ENCODE assay signal across 9 mouse cellular contexts in the genomic region with DNA sequence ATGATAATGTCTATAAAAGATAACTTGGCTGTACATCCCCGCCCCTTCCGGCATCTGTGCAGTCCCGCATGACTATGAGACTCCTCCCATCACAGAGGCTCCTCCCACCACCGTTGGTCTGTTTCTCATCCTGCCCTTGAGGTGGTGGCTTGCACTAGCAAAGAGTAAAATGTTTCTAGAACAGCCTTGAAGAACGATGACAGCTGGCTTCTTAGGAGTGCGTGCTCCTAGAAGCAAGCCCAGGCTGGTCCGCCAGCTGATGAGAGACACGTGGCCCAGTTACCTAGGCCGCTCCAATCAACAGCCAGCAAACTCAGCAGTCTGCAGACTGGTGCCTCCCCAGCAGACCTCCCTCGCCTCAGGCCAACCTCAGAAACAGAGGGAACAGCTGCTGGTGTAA. TPM values are rescaled to one million over a fixed set of nuclear protein-coding genes. Genes with fewer than 3 reads are reported as not detected.
A peak's percentile ranks its signal among the peaks of the same experiment; 100 is the strongest.
DNase-seq lines count a peak whose midpoint lies in the region; ATAC-seq and TF ChIP-seq lines count a peak whose summit lies in the region.
"Had no signal": no experiment of that assay in that cellular context is flagged by ENCODE, and none has a peak within 500 bp of the region (broad histone marks: within the 10 kb centered on the region; RNA-seq: fewer than 3 reads in every experiment).

No protein-coding gene starts in this region.

- no peak for TF ChIP-seq CTCF in E14TG2a.4 (conservative IDR thresholded peaks at IDR 0.05; ENCODE audit: low read length)
- no peak for TF ChIP-seq CTCF in brain, embryonic 14.5 days (IDR thresholded peaks at IDR 0.05; ENCODE audit: borderline replicate concordance, extremely low read depth, insufficient read depth, insufficient read length)

- H3K9ac ChIP-seq in kidney, embryonic 16.5 days (replicated peaks; ENCODE audit: low read length) = no peak overlapping the region
- no peak overlapping the region for H3K9ac ChIP-seq in limb, embryonic 15.5 days
- H3K9ac ChIP-seq in liver, embryonic 11.5 days (ENCODE audit: low read depth, low read length) = no peak overlapping the region

- peak; percentile 23; the same call in 1 of the 2 replicates for ATAC-seq in kidney, embryonic 16.5 days (ENCODE audit: low FRiP score, low TSS enrichment)
- ATAC-seq in limb, embryonic 15.5 days (ENCODE audit: insufficient number of reproducible peaks, low FRiP score, low TSS enrichment, low read depth) = peak; percentile 70; the same call in 1 of the 2 replicates
- no peak for ATAC-seq in erythroid progenitor cell, adult 5-6 weeks (replicated peaks; ENCODE audit: low FRiP score, poor library complexity, severe bottlenecking)
- no peak for ATAC-seq in liver, embryonic 11.5 days (replicated peaks; ENCODE audit: low FRiP score)

- H3K27me3 ChIP-seq in kidney, embryonic 16.5 days (ENCODE audit: insufficient read depth, low read length) = no peaks in the 10 kb centered on the region
- peaks cover 8% of the 10 kb centered on the region; the same call in 1 of the 2 replicates for H3K27me3 ChIP-seq in E14TG2a.4 (ENCODE audit: insufficient read depth, low read length)
- H3K27me3 ChIP-seq in limb, embryonic 15.5 days = no peaks in the 10 kb centered on the region
- 0 out of 2 replicates have a peak, but pooled peaks cover 2% of the 10 kb centered on the region for H3K27me3 ChIP-seq in liver, embryonic 11.5 days (replicated peaks; ENCODE audit: control insufficient read depth, insufficient read depth, low read length)

- H3K4me1 ChIP-seq in kidney, embryonic 16.5 days (ENCODE audit: insufficient read depth, low read length) = no peaks in the 10 kb centered on the region
- peaks cover 34% of the 10 kb centered on the region for H3K4me1 ChIP-seq in E14TG2a.4 (replicated peaks; ENCODE audit: low read depth, low read length)
- peaks cover 6% of the 10 kb centered on the region; the same call in 1 of the 2 replicates for H3K4me1 ChIP-seq in limb, embryonic 15.5 days
- H3K4me1 ChIP-seq in liver, embryonic 11.5 days (replicated peaks; ENCODE audit: control insufficient read depth, insufficient read depth, low read length) = peaks cover 3% of the 10 kb centered on the region; the same call in 1 of the 2 replicates

- H3K36me3 ChIP-seq in kidney, embryonic 16.5 days (ENCODE audit: insufficient read depth, low read length) = no peaks in the 10 kb centered on the region
- no peaks in the 10 kb centered on the region for H3K36me3 ChIP-seq in E14TG2a.4 (ENCODE audit: insufficient read depth, low read length)
- no peaks in the 10 kb centered on the region for H3K36me3 ChIP-seq in limb, embryonic 15.5 days
- no peaks in the 10 kb centered on the region for H3K36me3 ChIP-seq in liver, embryonic 11.5 days (ENCODE audit: control insufficient read depth, insufficient read depth, low read length)

- no peak for DNase-seq in kidney, adult 11 months
- DNase-seq in brain, embryonic 14.5 days (ENCODE audit: low read depth) = peak; percentile 51
- no peak for DNase-seq in right cerebral cortex, postnatal 4 days
- DNase-seq in liver, embryonic 11.5 days (ENCODE audit: low spot score) = no peak

- WGBS in kidney, embryonic 16.5 days = 40% methylated on average over 10 of the region's 10 CpGs
- WGBS in limb, embryonic 15.5 days = 27% methylated on average over 10 of the region's 10 CpGs
- 33% methylated on average over 10 of the region's 10 CpGs for WGBS in liver, embryonic 11.5 days

- H3K27ac ChIP-seq in kidney, embryonic 16.5 days (ENCODE audit: low read length) = no peak overlapping the region
- no peak overlapping the region for H3K27ac ChIP-seq in limb, embryonic 15.5 days
- H3K27ac ChIP-seq in liver, embryonic 11.5 days (ENCODE audit: low read depth, low read length) = no peak overlapping the region

- no peak overlapping the region for H3K4me2 ChIP-seq in kidney, embryonic 16.5 days (replicated peaks; ENCODE audit: low read depth, low read length)
- H3K4me2 ChIP-seq in limb, embryonic 15.5 days = no peak overlapping the region
- no peak overlapping the region for H3K4me2 ChIP-seq in liver, embryonic 11.5 days

- H3K9me3 ChIP-seq in kidney, embryonic 16.5 days (ENCODE audit: low read length) = no peaks in the 10 kb centered on the region
- H3K9me3 ChIP-seq in E14TG2a.4 (ENCODE audit: low read length) = no peaks in the 10 kb centered on the region
- H3K9me3 ChIP-seq in limb, embryonic 15.5 days = no peaks in the 10 kb centered on the region
- H3K9me3 ChIP-seq in liver, embryonic 11.5 days (ENCODE audit: control insufficient read depth, low read length) = no peaks in the 10 kb centered on the region

- TF ChIP-seq POLR2A in brain, embryonic 14.5 days (IDR thresholded peaks at IDR 0.05; ENCODE audit: borderline replicate concordance, extremely low read depth, insufficient read depth, insufficient read length, poor library complexity, severe bottlenecking) = no peak

- H3K4me3 ChIP-seq in kidney, embryonic 16.5 days (ENCODE audit: low read length) = no peak overlapping the region
- H3K4me3 ChIP-seq in E14TG2a.4 (replicated peaks; ENCODE audit: low read length) = peak overlapping the region; percentile 37; the same call in 1 of the 2 replicates
- no peak overlapping the region for H3K4me3 ChIP-seq in limb, embryonic 15.5 days
- no peak overlapping the region for H3K4me3 ChIP-seq in liver, embryonic 11.5 days (ENCODE audit: low read depth, low read length)

RNA-seq across cellular contexts. Expression of a gene that starts 21.1 kb away (rescaled TPM):
- 21.0 and 23.5 TPM in 2 replicates for polyA plus RNA-seq in kidney, embryonic 16.5 days (2015; fragmentation: Nextera tagmentation; extraction: Ambion mirVana)
- polyA plus RNA-seq in brain, embryonic 14.5 days (2012; rRNA removed) = 227 and 321 TPM in 2 replicates
- polyA plus RNA-seq in limb, embryonic 15.5 days (2015; fragmentation: Nextera tagmentation; extraction: Ambion mirVana) = 14.8 and 17.0 TPM in 2 replicates
- total RNA-seq in erythroid progenitor cell, adult 5-6 weeks (2015; ENCODE audit: low replicate concordance) = 8.4 and 10.1 TPM in 2 replicates
- 1.5 and 5.9 TPM in 2 replicates for total RNA-seq in erythroid progenitor cell, adult 5-6 weeks (2017; ENCODE audit: low replicate concordance)
- 17.7 and 19.4 TPM in 2 replicates for polyA plus RNA-seq in liver, embryonic 11.5 days (2014; fragmentation: Nextera tagmentation; extraction: Ambion mirVana)

RNA-seq across cellular contexts. Expression of a gene that starts 45.4 kb away (rescaled TPM):
- not detected in 2 replicates for polyA plus RNA-seq in kidney, embryonic 16.5 days (2015; fragmentation: Nextera tagmentation; extraction: Ambion mirVana)
- polyA plus RNA-seq in brain, embryonic 14.5 days (2012; rRNA removed) = 0.18 TPM in 1 of 2 replicates, not detected in the other
- polyA plus RNA-seq in limb, embryonic 15.5 days (2015; fragmentation: Nextera tagmentation; extraction: Ambion mirVana) = not detected in 2 replicates
- not detected in 2 replicates for total RNA-seq in erythroid progenitor cell, adult 5-6 weeks (2015; ENCODE audit: low replicate concordance)
- total RNA-seq in erythroid progenitor cell, adult 5-6 weeks (2017; ENCODE audit: low replicate concordance) = not detected in 2 replicates
- not detected in 2 replicates for polyA plus RNA-seq in liver, embryonic 11.5 days (2014; fragmentation: Nextera tagmentation; extraction: Ambion mirVana)
- total RNA-seq: liver, adult 2 months had no signal
- polyA plus RNA-seq: liver, adult 2 months had no signal

Comparison
In these comparisons a context has a peak if more than half of its experiments do, and no peak if none do; other contexts are left out.
1. ATAC-seq: peak in kidney, embryonic 16.5 days (single experiment) and limb, embryonic 15.5 days (single experiment); none in erythroid progenitor cell, adult 5-6 weeks (single experiment) and liver, embryonic 11.5 days (single experiment).